Mouse (Mus musculus) neutrophil, adult 5-6 weeks (primary cell): ENCODE measurements around the gene Apba3. TPM values are rescaled to one million over a fixed set of nuclear protein-coding genes. Genes with fewer than 3 reads are reported as not detected.

Experiments used
- ATAC-seq: fragments of 151-379, 151-347 bp; 2 replicates; pipeline ENCODE4 v1.8.0; 2017; ENCODE audit warnings: mild to moderate bottlenecking, moderate TSS enrichment; ENCODE audit not compliant: insufficient number of reproducible peaks, poor library complexity, low FRiP score, severe bottlenecking; ENCODE audit errors: extremely low read depth
- total RNA-seq: library from RNA; stranded (forward); fragments of 200-1000 nt; gene quantifications from 2 replicates; pipeline ENCODE4 v1.2.3, GENCODE M21; 2017

Gene Apba3
- total RNA-seq, 1 experiment from 2014 or later, result 24.0 TPM

DNA sequence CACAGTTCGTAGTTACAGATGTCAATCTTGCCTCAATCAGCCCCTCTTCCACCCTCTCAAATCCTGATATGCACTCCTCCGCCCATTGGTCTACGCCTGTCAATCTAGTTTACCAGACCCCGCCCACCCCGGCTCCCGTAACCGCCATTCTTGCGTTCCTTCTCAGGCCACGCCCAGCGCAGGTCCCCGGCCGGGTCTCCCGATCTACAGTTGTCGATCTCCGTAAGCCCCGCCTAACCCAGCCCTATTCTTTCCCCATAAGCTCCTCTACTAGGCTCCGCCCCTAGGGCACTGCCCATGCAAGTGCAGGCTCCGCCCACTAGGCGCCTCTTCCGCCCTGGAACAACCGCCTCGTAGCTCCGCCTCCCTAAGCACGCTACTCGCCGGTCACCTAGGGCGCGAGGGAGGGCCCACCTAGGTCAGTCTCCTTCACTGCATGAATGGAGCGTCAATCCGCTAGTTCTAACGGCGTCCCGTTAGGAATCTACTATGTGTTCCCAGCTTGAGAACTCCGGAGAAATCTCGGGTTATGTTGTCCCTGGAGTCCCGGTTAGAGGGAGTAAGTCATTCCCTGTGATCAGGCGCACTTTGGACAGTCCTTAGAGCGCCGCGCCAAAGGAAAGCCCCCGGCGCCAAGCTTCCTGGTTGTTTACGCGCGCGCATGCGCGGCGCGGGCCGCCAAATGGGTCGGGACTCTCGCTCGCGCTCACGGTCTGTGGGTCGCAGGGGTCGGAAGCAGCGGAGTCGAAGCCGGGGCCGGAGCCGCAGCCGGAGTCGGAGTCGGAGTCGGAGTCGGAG is 54.0 kb downstream of the Apba3 start, which contains the start of gene Cactin:
TSS of gene Cactin (plus strand) at position 554 of the 798 bp plus-strand sequence.
- ATAC-seq, result peak; percentile 80

- no peak for ATAC-seq
Observed at GRCm38 (mm10) chr10:81321436-81321835, 54.7 kb downstream of the Apba3 start.

GRCm38 (mm10) chr10:81322444-81322843 is 55.7 kb downstream of the Apba3 start:
- no peak for ATAC-seq

Other genes starting within 250 kb of the Apba3 start
- not detected in 2 replicates for gene Diras1, start 241.3 kb upstream of the Apba3 start, total RNA-seq
- 8.6 and 19.5 TPM in 2 replicates for gene Slc39a3, start 229.5 kb upstream of the Apba3 start, total RNA-seq
- gene Sgta, start 206.8 kb upstream of the Apba3 start, total RNA-seq, result 59.2 and 64.5 TPM in 2 replicates
- gene Thop1, start 196.9 kb upstream of the Apba3 start, total RNA-seq, result 1.5 and 4.5 TPM in 2 replicates
- 0.23 TPM in 1 of 2 replicates, not detected in the other for gene Creb3l3, start 168.1 kb upstream of the Apba3 start, total RNA-seq
- gene Map2k2, start 161.0 kb upstream of the Apba3 start, total RNA-seq, result 91.5 and 96.6 TPM in 2 replicates
- gene Zbtb7a, start 131.7 kb upstream of the Apba3 start, total RNA-seq, result 28.7 and 31.1 TPM in 2 replicates
- gene Pias4, start 99.0 kb upstream of the Apba3 start, total RNA-seq, result 34.5 and 40.5 TPM in 2 replicates
- gene Eef2, start 90.3 kb upstream of the Apba3 start, total RNA-seq, result 1,126 and 1,171 TPM in 2 replicates
- gene Dapk3, start 84.0 kb upstream of the Apba3 start, total RNA-seq, result 47.3 and 52.0 TPM in 2 replicates
- not detected in 2 replicates for gene 4930442H23Rik, start 83.1 kb upstream of the Apba3 start, total RNA-seq
- gene Nmrk2, start 64.9 kb upstream of the Apba3 start, total RNA-seq, result not detected in 2 replicates
- not detected in 2 replicates for gene Atcay, start 36.1 kb upstream of the Apba3 start, total RNA-seq
- 1.5 and 1.6 TPM in 2 replicates for gene Zfr2, start 33.8 kb upstream of the Apba3 start, total RNA-seq
- gene Matk, start 14.0 kb upstream of the Apba3 start, total RNA-seq, result 9.1 and 12.3 TPM in 2 replicates
- 52.4 and 76.6 TPM in 2 replicates for gene Mrpl54, start within 50 bp of the Apba3 start, total RNA-seq
- 7.2 and 13.1 TPM in 2 replicates for gene Tjp3, start 24.6 kb downstream of the Apba3 start, total RNA-seq
- 98.0 and 112 TPM in 2 replicates for gene Pip5k1c, start 26.0 kb downstream of the Apba3 start, total RNA-seq
- 30.1 and 38.4 TPM in 2 replicates for gene Cactin, start 54.1 kb downstream of the Apba3 start, total RNA-seq
- 4.1 and 5.6 TPM in 2 replicates for gene Tbxa2r, start 61.8 kb downstream of the Apba3 start, total RNA-seq
- 0.25 TPM in 1 of 2 replicates, not detected in the other for gene Gipc3, start 76.3 kb downstream of the Apba3 start, total RNA-seq
- 30.3 and 36.5 TPM in 2 replicates for gene Hmg20b, start 83.5 kb downstream of the Apba3 start, total RNA-seq
- 2.6 and 2.8 TPM in 2 replicates for gene Mfsd12, start 90.5 kb downstream of the Apba3 start, total RNA-seq
- gene 4930404N11Rik, start 98.9 kb downstream of the Apba3 start, total RNA-seq, result 4.2 and 5.5 TPM in 2 replicates
- 16.5 and 16.8 TPM in 2 replicates for gene Fzr1, start 111.6 kb downstream of the Apba3 start, total RNA-seq
- gene Dohh, start 117.5 kb downstream of the Apba3 start, total RNA-seq, result 11.2 and 16.9 TPM in 2 replicates
- 3.1 and 5.6 TPM in 2 replicates for gene Gm48551, start 117.5 kb downstream of the Apba3 start, total RNA-seq
- gene Gm48552, start 122.0 kb downstream of the Apba3 start, total RNA-seq, result 2.2 TPM in 1 of 2 replicates, not detected in the other
- gene Smim24, start 126.1 kb downstream of the Apba3 start, total RNA-seq, result 2.5 and 2.6 TPM in 2 replicates
- 8.3 and 12.2 TPM in 2 replicates for gene Nfic, start 188.7 kb downstream of the Apba3 start, total RNA-seq
- gene Celf5, start 215.7 kb downstream of the Apba3 start, total RNA-seq, result not detected in 2 replicates
- gene Ncln, start 229.4 kb downstream of the Apba3 start, total RNA-seq, result 148 and 149 TPM in 2 replicates
- 61.1 and 63.1 TPM in 2 replicates for gene S1pr4, start 233.2 kb downstream of the Apba3 start, total RNA-seq